Mouse (Mus musculus) olfactory bulb, adult 2 months (tissue): ENCODE measurements around the gene Gnat2. TPM values are rescaled to one million over a fixed set of nuclear protein-coding genes. Genes with fewer than 3 reads are reported as not detected.

Experiments
- H3K27ac ChIP-seq: fragments of 200-500 bp; 2 replicates; pipeline ENCODE4 v1.5.1; 2012; ENCODE audit warnings: low read depth, low read length; ENCODE audit not compliant: insufficient read depth
- H3K4me1 ChIP-seq: fragments of 200-500 bp; 2 replicates; pipeline ENCODE4 v1.6.1; 2012; ENCODE audit warnings: low read length; ENCODE audit not compliant: control insufficient read depth, insufficient read depth
- H3K4me3 ChIP-seq: fragments of 200-500 bp; 2 replicates; pipeline ENCODE4 v1.5.1; 2012; ENCODE audit warnings: mild to moderate bottlenecking, low read depth, low read length, moderate library complexity; ENCODE audit not compliant: insufficient read depth
- CTCF ChIP-seq: fragments of 200-500 bp; IDR thresholded peaks from 2 replicates; pipeline ENCODE4 v1.5.1; 2012; ENCODE audit warnings: low read depth, mild to moderate bottlenecking, low read length, moderate library complexity; ENCODE audit not compliant: insufficient read depth
- POLR2A ChIP-seq: fragments of 200-500 bp; IDR thresholded peaks from 2 replicates; pipeline ENCODE4 v1.6.1; 2012; ENCODE audit warnings: mild to moderate bottlenecking, low read depth, low read length, moderate library complexity; ENCODE audit not compliant: insufficient read depth
- WGBS: fragments of 180-500 bp; shearing (Covaris S2); methylation state at CpG from one replicate; pipeline ENCODE4 v1.1.7; 2018; 5-methylcytosine and 5-hydroxymethylcytosine counted together
- polyA plus RNA-seq: library from polyadenylated mRNA; stranded (reverse); fragments of >200 nt; gene quantifications from 2 replicates; pipeline ENCODE4 v1.2.4, GENCODE M21; 2012; ENCODE audit warnings: low replicate concordance; ENCODE audit not compliant: missing spikeins, insufficient read depth, insufficient read length

Gnat2 gene
- polyA plus RNA-seq, 1 experiment: not detected

- TF ChIP-seq CTCF (no peak), POLR2A (no peak)
- WGBS: 67% methylated on average over 5 of the region's 5 CpGs
- Histone ChIP-seq H3K4me3 (no peak overlapping the region), H3K27ac (no peak overlapping the region), H3K4me1 (no peaks in the 10 kb centered on the region)
These were observed 30.7 kb downstream of the Gnat2 start for GRCm38 (mm10) chr3:108123242-108123641.

- no peak overlapping the region for H3K4me3 ChIP-seq
- H3K4me1 ChIP-seq: peaks cover 2% of the 10 kb centered on the region; the same call in 1 of the 2 replicates
- TF ChIP-seq CTCF: no peak
- TF ChIP-seq POLR2A: no peak
- no peak overlapping the region for H3K27ac ChIP-seq
- WGBS: 49% methylated on average over 1 of the region's 1 CpGs
These were observed 31.5 kb downstream of the Gnat2 start for GRCm38 (mm10) chr3:108124131-108124530.

- Histone ChIP-seq H3K4me1 (peaks cover 5% of the 10 kb centered on the region; the same call in 1 of the 2 replicates), H3K27ac (no peak overlapping the region), H3K4me3 (no peak overlapping the region)
- no peak for TF ChIP-seq CTCF
- TF ChIP-seq POLR2A: no peak
- 70% methylated on average over 3 of the region's 3 CpGs for WGBS
These were observed 33.7 kb downstream of the Gnat2 start for GRCm38 (mm10) chr3:108126327-108126726.

GRCm38 (mm10) chr3:108128520-108128919, 35.9 kb downstream of the Gnat2 start:
- TF ChIP-seq CTCF: no peak
- TF ChIP-seq POLR2A: no peak
- 0 out of 2 replicates have a peak overlapping the region, but pooled peaks have one; percentile 6 for H3K27ac ChIP-seq
- H3K4me1 ChIP-seq: peaks cover 7% of the 10 kb centered on the region; the same call in 1 of the 2 replicates
- H3K4me3 ChIP-seq: no peak overlapping the region
- 55% methylated on average over 5 of the region's 5 CpGs for WGBS

GRCm38 (mm10) chr3:108129367-108129766, 36.8 kb downstream of the Gnat2 start:
- H3K27ac ChIP-seq: 0 out of 2 replicates have a peak overlapping the region, but pooled peaks have one; percentile 32
- peaks cover 7% of the 10 kb centered on the region; the same call in 1 of the 2 replicates for H3K4me1 ChIP-seq
- no peak overlapping the region for H3K4me3 ChIP-seq
- TF ChIP-seq POLR2A (no peak), CTCF (no peak)
- 63% methylated on average over 4 of the region's 4 CpGs for WGBS

GRCm38 (mm10) chr3:108129804-108130203, 37.2 kb downstream of the Gnat2 start:
- Histone ChIP-seq H3K4me1 (peaks cover 7% of the 10 kb centered on the region; the same call in 1 of the 2 replicates), H3K27ac (no peak overlapping the region), H3K4me3 (no peak overlapping the region)
- WGBS: 92% methylated on average over 4 of the region's 4 CpGs
- TF ChIP-seq CTCF: no peak
- no peak for TF ChIP-seq POLR2A

- 90% methylated on average over 5 of the region's 5 CpGs for WGBS
- peaks cover 13% of the 10 kb centered on the region for H3K4me1 ChIP-seq
- no peak overlapping the region for H3K27ac ChIP-seq
- TF ChIP-seq POLR2A (no peak), CTCF (no peak)
- no peak overlapping the region for H3K4me3 ChIP-seq
These were observed 38.6 kb downstream of the Gnat2 start for GRCm38 (mm10) chr3:108131216-108131615.

- TF ChIP-seq POLR2A (no peak), CTCF (no peak)
- no peak overlapping the region for H3K4me3 ChIP-seq
- 79% methylated on average over 1 of the region's 1 CpGs for WGBS
- H3K4me1 ChIP-seq: peaks cover 13% of the 10 kb centered on the region
- H3K27ac ChIP-seq: no peak overlapping the region
These were observed 39.2 kb downstream of the Gnat2 start for GRCm38 (mm10) chr3:108131821-108132220.

GRCm38 (mm10) chr3:108132484-108132883, 39.9 kb downstream of the Gnat2 start:
- no peak for TF ChIP-seq POLR2A
- peaks cover 14% of the 10 kb centered on the region for H3K4me1 ChIP-seq
- H3K27ac ChIP-seq: no peak overlapping the region
- no peak overlapping the region for H3K4me3 ChIP-seq
- 52% methylated on average over 1 of the region's 1 CpGs for WGBS

GRCm38 (mm10) chr3:108134701-108135100, 42.1 kb downstream of the Gnat2 start:
- peak overlapping the region; percentile 87 for H3K27ac ChIP-seq
- H3K4me3 ChIP-seq: no peak overlapping the region
- TF ChIP-seq CTCF (no peak), POLR2A (0 out of 2 replicates have a peak, but pooled peaks have one; percentile 18)
- H3K4me1 ChIP-seq: peaks cover 15% of the 10 kb centered on the region
- WGBS: 20% methylated on average over 11 of the region's 11 CpGs
